Mouse (Mus musculus) frontal cortex, postnatal 10 days (tissue): ENCODE results near the gene Fam19a2.

Experiments
- DNase-seq, 2 experiments: peaks; one replicate each; pipeline ENCODE4 v3.0.0; 2022; ENCODE audit warnings: low spot score in 2 of 2, mixed read lengths in 1 of 2

Fam19a2 gene

GRCm38 (mm10) chr10:123383277-123383676 is 119.5 kb downstream of the Fam19a2 start:
- DNase-seq = no peak

GRCm38 (mm10) chr10:123385641-123386040 is 121.8 kb downstream of the Fam19a2 start:
- no peak for DNase-seq

GRCm38 (mm10) chr10:123395429-123395828 is 131.6 kb downstream of the Fam19a2 start:
- DNase-seq = no peak

- DNase-seq = no peak
These were observed 134.3 kb downstream of the Fam19a2 start for GRCm38 (mm10) chr10:123398136-123398535.

GRCm38 (mm10) chr10:123401188-123401587 is 137.4 kb downstream of the Fam19a2 start:
- no peak for DNase-seq

- no peak for DNase-seq
These were observed 138.7 kb downstream of the Fam19a2 start for GRCm38 (mm10) chr10:123402460-123402859.

GRCm38 (mm10) chr10:123414953-123415352 is 151.2 kb downstream of the Fam19a2 start:
- no peak for DNase-seq

GRCm38 (mm10) chr10:123416024-123416423 is 152.2 kb downstream of the Fam19a2 start:
- DNase-seq = no peak

- no peak for DNase-seq
These were observed 154.9 kb downstream of the Fam19a2 start for GRCm38 (mm10) chr10:123418616-123419173.

GRCm38 (mm10) chr10:123420249-123420648 is 156.5 kb downstream of the Fam19a2 start:
- DNase-seq = no peak

- DNase-seq = no peak
These were observed 160.7 kb downstream of the Fam19a2 start for GRCm38 (mm10) chr10:123424482-123424881.

- peak; percentile 16 to 17 for DNase-seq
These were observed 162.9 kb downstream of the Fam19a2 start for GRCm38 (mm10) chr10:123426527-123427363.

- DNase-seq = no peak
These were observed 167.8 kb downstream of the Fam19a2 start for GRCm38 (mm10) chr10:123431569-123431968.

GRCm38 (mm10) chr10:123437576-123437975 is 173.8 kb downstream of the Fam19a2 start:
- no peak for DNase-seq

- no peak for DNase-seq
These were observed 193.0 kb downstream of the Fam19a2 start for GRCm38 (mm10) chr10:123456800-123457199.

GRCm38 (mm10) chr10:123460466-123460865 is 196.7 kb downstream of the Fam19a2 start:
- no peak for DNase-seq

GRCm38 (mm10) chr10:123462305-123462704 is 198.5 kb downstream of the Fam19a2 start:
- no peak for DNase-seq

- no peak for DNase-seq
These were observed 251.0 kb downstream of the Fam19a2 start for GRCm38 (mm10) chr10:123514749-123515148.

GRCm38 (mm10) chr10:123520613-123521012 is 256.8 kb downstream of the Fam19a2 start:
- DNase-seq = no peak

GRCm38 (mm10) chr10:123521203-123521602 is 257.4 kb downstream of the Fam19a2 start:
- DNase-seq = no peak

- no peak for DNase-seq
These were observed 261.6 kb downstream of the Fam19a2 start for GRCm38 (mm10) chr10:123525424-123525823.

- DNase-seq = no peak
These were observed 262.3 kb downstream of the Fam19a2 start for GRCm38 (mm10) chr10:123526059-123526458.

GRCm38 (mm10) chr10:123536143-123536542 is 272.3 kb downstream of the Fam19a2 start:
- DNase-seq = no peak
